Mouse (Mus musculus): ENCODE data around the gene Gm10282. TPM values are rescaled to one million over a fixed set of nuclear protein-coding genes. Genes with fewer than 3 reads are reported as not detected.
A peak's percentile ranks its signal among the peaks of the same experiment; 100 is the strongest.

Gene Gm10282
- total RNA-seq (2018; cell fraction: chromatin; rRNA removed) = 1 to 10 TPM in 4 of 26 experiments, under 1 TPM in 3, not detected in 19; 0.82 to 1.6 (median 1.3) TPM
- 1 to 10 TPM; 1.2 to 3.9 (median 2.3) TPM for total RNA-seq (2018; cell fraction: cytosol; rRNA removed)
- 1 to 10 TPM in 10 of 26 experiments, under 1 TPM in 8, not detected in 8; 0.70 to 2.0 (median 1.1) TPM for total RNA-seq (2018; cell fraction: nucleus; rRNA removed)
- polyA plus RNA-seq (2018) = 1.1 to 6.6 TPM (median 2.6 TPM) in 3 replicates

- Histone ChIP-seq H3K36me3 (ENCODE audit: inconsistent target) (no peaks in the 10 kb centered on the region), H3K4me3 (ENCODE audit: inconsistent target) (no peak within 1 kb of the TSS), H3K79me2 (ENCODE audit: inconsistent target) (no peaks in the 10 kb centered on the region), H3K27ac (0 out of 2 replicates have a peak within 1 kb of the TSS, but pooled peaks have one; percentile 21)
- WGBS (ENCODE audit: missing documents) = 90% methylated on average over 7 of the region's 16 CpGs
Measured at GRCm38 (mm10) chr8:72305210-72305905, at the start of gene Gm10282. Gene Gm10282, minus strand, starts transcription at chr8:72305260.

GRCm38 (mm10) chr8:72354272-72354671, 49.2 kb upstream of the Gm10282 start:
- Histone ChIP-seq H3K36me3 (ENCODE audit: inconsistent target) (peaks cover 19% of the 10 kb centered on the region), H3K27ac (no peak overlapping the region), H3K79me2 (ENCODE audit: inconsistent target) (no peaks in the 10 kb centered on the region), H3K4me3 (ENCODE audit: inconsistent target) (no peak overlapping the region)
- WGBS (ENCODE audit: missing documents) = 18% methylated on average over 10 of the region's 11 CpGs

GRCm38 (mm10) chr8:72353700-72354045, 48.6 kb upstream of the Gm10282 start:
- Histone ChIP-seq H3K79me2 (ENCODE audit: inconsistent target) (no peaks in the 10 kb centered on the region), H3K36me3 (ENCODE audit: inconsistent target) (peaks cover 13% of the 10 kb centered on the region), H3K4me3 (ENCODE audit: inconsistent target) (no peak overlapping the region), H3K27ac (no peak overlapping the region)
- WGBS (ENCODE audit: missing documents) = 88% methylated on average over 7 of the region's 7 CpGs

- H3K79me2 ChIP-seq (ENCODE audit: inconsistent target) = no peaks in the 10 kb centered on the region
- H3K27ac ChIP-seq = no peak overlapping the region
- 90% methylated on average over 8 of the region's 8 CpGs for WGBS (ENCODE audit: missing documents)
- peaks cover 9% of the 10 kb centered on the region for H3K36me3 ChIP-seq (ENCODE audit: inconsistent target)
- H3K4me3 ChIP-seq (ENCODE audit: inconsistent target) = no peak overlapping the region
Measured at GRCm38 (mm10) chr8:72352951-72353699, 48.1 kb upstream of the Gm10282 start.

- H3K36me3 ChIP-seq (ENCODE audit: inconsistent target) = no peaks in the 10 kb centered on the region; the same call in 1 of the 2 replicates
Measured at GRCm38 (mm10) chr8:72351405-72352005, 46.4 kb upstream of the Gm10282 start.

GRCm38 (mm10) chr8:72350727-72351126, 45.7 kb upstream of the Gm10282 start:
- Histone ChIP-seq H3K36me3 (ENCODE audit: inconsistent target) (no peaks in the 10 kb centered on the region), H3K4me3 (ENCODE audit: inconsistent target) (no peak overlapping the region), H3K79me2 (ENCODE audit: inconsistent target) (no peaks in the 10 kb centered on the region), H3K27ac (peak overlapping the region; percentile 74)
- 16% methylated on average over 6 of the region's 8 CpGs for WGBS (ENCODE audit: missing documents)

More at GRCm38 (mm10) chr8:72351405-72352005, 46.4 kb upstream of the Gm10282 start:
- WGBS (ENCODE audit: missing documents) = 84% methylated on average over 7 of the region's 7 CpGs
- Histone ChIP-seq H3K4me3 (ENCODE audit: inconsistent target) (no peak overlapping the region), H3K79me2 (ENCODE audit: inconsistent target) (no peaks in the 10 kb centered on the region), H3K27ac (peak overlapping the region; percentile 74)

GRCm38 (mm10) chr8:72349838-72350237, 44.8 kb upstream of the Gm10282 start:
- H3K27ac ChIP-seq = peak overlapping the region; percentile 74
- H3K36me3 ChIP-seq (ENCODE audit: inconsistent target) = no peaks in the 10 kb centered on the region
- WGBS (ENCODE audit: missing documents) = 17% methylated on average over 9 of the region's 9 CpGs
- no peak overlapping the region for H3K4me3 ChIP-seq (ENCODE audit: inconsistent target)
- no peaks in the 10 kb centered on the region for H3K79me2 ChIP-seq (ENCODE audit: inconsistent target)

- no peak overlapping the region for H3K4me3 ChIP-seq (ENCODE audit: inconsistent target)
- no peaks in the 10 kb centered on the region for H3K36me3 ChIP-seq (ENCODE audit: inconsistent target)
- no peaks in the 10 kb centered on the region for H3K79me2 ChIP-seq (ENCODE audit: inconsistent target)
- 100% methylated on average over 1 of the region's 1 CpGs for WGBS (ENCODE audit: missing documents)
- 0 out of 2 replicates have a peak overlapping the region, but pooled peaks have one; percentile 74 for H3K27ac ChIP-seq
Measured at GRCm38 (mm10) chr8:72348956-72349355, 43.9 kb upstream of the Gm10282 start.

- Histone ChIP-seq H3K27ac (no peak overlapping the region), H3K36me3 (ENCODE audit: inconsistent target) (no peaks in the 10 kb centered on the region; the same call in 1 of the 2 replicates), H3K79me2 (ENCODE audit: inconsistent target) (no peaks in the 10 kb centered on the region), H3K4me3 (ENCODE audit: inconsistent target) (no peak overlapping the region)
- whole genome bisulfite sequencing (ENCODE audit: missing documents) = 63% methylated on average over 2 of the region's 2 CpGs
Measured at GRCm38 (mm10) chr8:72348114-72348513, 43.1 kb upstream of the Gm10282 start.

GRCm38 (mm10) chr8:72347553-72347952, 42.5 kb upstream of the Gm10282 start:
- no peaks in the 10 kb centered on the region; the same call in 1 of the 2 replicates for H3K36me3 ChIP-seq (ENCODE audit: inconsistent target)
- no peak overlapping the region for H3K27ac ChIP-seq
- H3K4me3 ChIP-seq (ENCODE audit: inconsistent target) = no peak overlapping the region
- no peaks in the 10 kb centered on the region for H3K79me2 ChIP-seq (ENCODE audit: inconsistent target)
- 44% methylated on average over 1 of the region's 1 CpGs for WGBS (ENCODE audit: missing documents)

- WGBS (ENCODE audit: missing documents) = 58% methylated on average over 3 of the region's 4 CpGs
- Histone ChIP-seq H3K79me2 (ENCODE audit: inconsistent target) (no peaks in the 10 kb centered on the region), H3K36me3 (ENCODE audit: inconsistent target) (peaks cover 22% of the 10 kb centered on the region; the same call in 1 of the 2 replicates), H3K4me3 (ENCODE audit: inconsistent target) (no peak overlapping the region), H3K27ac (no peak overlapping the region)
Measured at GRCm38 (mm10) chr8:72343725-72344124, 38.7 kb upstream of the Gm10282 start.

- Histone ChIP-seq H3K4me3 (ENCODE audit: inconsistent target) (no peak overlapping the region), H3K36me3 (ENCODE audit: inconsistent target) (peaks cover 22% of the 10 kb centered on the region; the same call in 1 of the 2 replicates), H3K27ac (no peak overlapping the region), H3K79me2 (ENCODE audit: inconsistent target) (no peaks in the 10 kb centered on the region)
- WGBS (ENCODE audit: missing documents) = 94% methylated on average over 5 of the region's 5 CpGs
Measured at GRCm38 (mm10) chr8:72342556-72343300, 37.7 kb upstream of the Gm10282 start.

GRCm38 (mm10) chr8:72337034-72337433, 32.0 kb upstream of the Gm10282 start:
- peaks cover 22% of the 10 kb centered on the region; the same call in 1 of the 2 replicates for H3K36me3 ChIP-seq (ENCODE audit: inconsistent target)

GRCm38 (mm10) chr8:72336273-72336672, 31.2 kb upstream of the Gm10282 start:
- Histone ChIP-seq H3K4me3 (ENCODE audit: inconsistent target) (no peak overlapping the region), H3K36me3 (ENCODE audit: inconsistent target) (peaks cover 18% of the 10 kb centered on the region; the same call in 1 of the 2 replicates), H3K27ac (no peak overlapping the region), H3K79me2 (ENCODE audit: inconsistent target) (no peaks in the 10 kb centered on the region)
- 92% methylated on average over 2 of the region's 2 CpGs for whole genome bisulfite sequencing (ENCODE audit: missing documents)

More at GRCm38 (mm10) chr8:72337034-72337433, 32.0 kb upstream of the Gm10282 start:
- no peak overlapping the region for H3K27ac ChIP-seq
- no peak overlapping the region for H3K4me3 ChIP-seq (ENCODE audit: inconsistent target)
- H3K79me2 ChIP-seq (ENCODE audit: inconsistent target) = no peaks in the 10 kb centered on the region
